Mouse (Mus musculus): ENCODE results near the gene Itpkc. TPM values are rescaled to one million over a fixed set of nuclear protein-coding genes. Genes with fewer than 3 reads are reported as not detected.

The Itpkc gene
- 4.4 and 5.2 TPM in 2 replicates for polyA plus RNA-seq (2015; fragmentation: Nextera tagmentation; extraction: Ambion mirVana)

DNA sequence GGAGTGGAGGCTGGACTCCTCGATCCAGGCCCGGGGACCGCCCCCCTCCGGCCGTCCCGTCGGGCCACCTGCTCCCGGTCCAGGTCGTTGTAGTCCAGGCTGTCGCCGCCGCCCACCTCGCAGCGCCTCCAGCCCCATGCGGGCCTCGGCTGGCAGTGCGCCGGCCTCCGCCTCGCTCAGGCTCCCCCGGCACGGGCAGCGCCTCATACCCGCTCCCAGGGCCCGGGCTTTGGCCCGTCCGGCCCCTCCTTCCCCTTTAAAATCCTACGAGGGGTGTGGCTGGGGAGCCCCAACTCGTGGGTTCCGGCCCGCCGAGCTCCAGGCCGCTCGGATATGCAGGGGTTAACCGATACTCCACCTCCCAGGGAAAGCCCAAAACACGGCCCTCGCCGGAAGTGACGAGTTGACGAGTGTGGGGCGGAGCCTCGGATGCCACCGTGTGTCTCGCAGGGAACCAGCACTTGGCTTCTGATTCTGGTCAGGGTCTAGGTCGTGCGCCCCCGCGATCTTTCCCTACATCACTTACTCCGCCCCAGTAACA lies at the start of gene Itpkc:
Gene Itpkc (minus strand): TSS at position 381 of the 541 bp plus-strand sequence.
- no peaks in the 10 kb centered on the region for H3K27me3 ChIP-seq
- WGBS = under 1% methylated on average over 49 of the region's 49 CpGs
- H3K4me1 ChIP-seq = peaks cover 56% of the 10 kb centered on the region
- peak within 1 kb of the TSS; percentile 80 for H3K9ac ChIP-seq
- H3K27ac ChIP-seq = peak within 1 kb of the TSS; percentile 92
- peak within 1 kb of the TSS; percentile 90 for H3K4me3 ChIP-seq (replicated peaks)
- no peaks in the 10 kb centered on the region for H3K9me3 ChIP-seq (replicated peaks)
- peak; percentile 76 for ATAC-seq (replicated peaks; ENCODE audit: low FRiP score)
- H3K36me3 ChIP-seq = no peaks in the 10 kb centered on the region
- H3K4me2 ChIP-seq = peak within 1 kb of the TSS; percentile 87

DNA sequence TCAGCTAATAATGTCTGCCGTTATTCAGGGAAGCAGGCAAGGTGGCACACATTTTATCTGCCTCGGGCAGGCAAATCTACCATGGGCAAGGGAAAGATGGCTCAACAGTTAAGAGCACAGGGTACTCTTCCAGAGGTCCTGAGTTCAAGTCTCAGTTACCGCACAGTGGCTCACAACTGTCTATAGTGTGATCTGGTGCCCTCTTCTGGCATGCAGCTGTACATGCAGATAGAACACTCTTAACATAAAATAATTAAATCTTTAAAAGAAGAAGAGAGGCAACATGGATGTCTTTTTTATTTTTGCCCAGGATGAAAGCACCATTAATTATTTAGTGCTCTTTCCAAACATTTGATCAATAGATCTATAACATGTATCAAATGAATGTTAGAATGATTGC lies 48.7 kb upstream of the Itpkc start:
- no peak for ATAC-seq (replicated peaks; ENCODE audit: low FRiP score)
- no peak overlapping the region for H3K4me2 ChIP-seq
- peaks cover 17% of the 10 kb centered on the region for H3K4me1 ChIP-seq
- no peaks in the 10 kb centered on the region for H3K9me3 ChIP-seq (replicated peaks)
- H3K27ac ChIP-seq = no peak overlapping the region
- H3K36me3 ChIP-seq = peaks cover 83% of the 10 kb centered on the region
- no peaks in the 10 kb centered on the region for H3K27me3 ChIP-seq
- 91% methylated on average over 3 of the region's 3 CpGs for WGBS
- no peak overlapping the region for H3K9ac ChIP-seq
- H3K4me3 ChIP-seq (replicated peaks) = no peak overlapping the region

DNA sequence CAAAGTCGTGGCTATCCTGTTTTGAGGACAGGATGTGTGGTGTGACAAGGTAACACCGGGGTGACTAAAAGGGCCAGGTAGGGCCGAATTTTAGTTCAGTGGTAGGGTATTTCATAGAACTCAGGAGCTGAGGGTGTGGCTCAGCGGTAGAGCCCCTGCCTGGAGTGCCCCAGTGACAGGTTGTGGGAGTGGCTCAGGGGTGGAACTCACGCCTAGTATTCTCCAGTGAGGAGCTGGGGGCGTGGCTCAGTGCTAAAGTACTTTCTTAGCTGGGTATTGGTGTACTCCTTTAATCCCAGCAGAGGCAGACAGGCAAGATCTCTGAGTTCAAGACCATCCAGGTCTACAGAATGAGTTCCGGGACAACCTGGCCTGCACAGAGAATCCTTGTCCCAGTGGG lies 47.6 kb upstream of the Itpkc start:
- H3K27me3 ChIP-seq = no peaks in the 10 kb centered on the region
- H3K36me3 ChIP-seq = peaks cover 86% of the 10 kb centered on the region
- H3K9me3 ChIP-seq (replicated peaks) = no peaks in the 10 kb centered on the region
- ATAC-seq (replicated peaks; ENCODE audit: low FRiP score) = peak; percentile 47; the same call in 1 of the 2 replicates
- no peak overlapping the region for H3K4me3 ChIP-seq (replicated peaks)
- peaks cover 7% of the 10 kb centered on the region; the same call in 1 of the 2 replicates for H3K4me1 ChIP-seq
- H3K9ac ChIP-seq = no peak overlapping the region
- WGBS = 64% methylated on average over 7 of the region's 7 CpGs
- H3K27ac ChIP-seq = no peak overlapping the region
- no peak overlapping the region for H3K4me2 ChIP-seq

DNA sequence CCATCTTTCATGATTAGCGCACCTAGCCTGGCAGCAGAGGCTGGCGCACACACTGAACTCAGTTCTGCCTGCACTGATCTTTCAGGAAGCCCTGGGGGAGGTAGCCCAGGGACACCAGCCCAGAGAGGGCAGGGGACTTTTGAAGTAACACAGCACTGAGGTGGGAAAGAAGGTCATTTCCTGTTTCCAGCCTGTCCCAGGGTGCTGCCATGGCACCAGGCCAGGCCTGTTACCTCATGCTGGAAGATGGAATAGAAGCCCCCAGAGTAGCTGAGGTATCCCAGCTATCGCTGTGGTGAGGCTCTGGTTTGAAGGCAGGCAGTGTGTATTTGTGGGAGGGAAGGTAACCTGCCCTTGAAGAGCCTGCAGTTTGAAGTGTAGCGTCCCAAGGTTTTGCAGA lies 46.5 kb upstream of the Itpkc start:
- no peak overlapping the region for H3K9ac ChIP-seq
- H3K9me3 ChIP-seq (replicated peaks) = no peaks in the 10 kb centered on the region
- no peak overlapping the region for H3K4me3 ChIP-seq (replicated peaks)
- 84% methylated on average over 4 of the region's 4 CpGs for WGBS
- ATAC-seq (replicated peaks; ENCODE audit: low FRiP score) = no peak
- H3K27ac ChIP-seq = no peak overlapping the region
- H3K27me3 ChIP-seq = no peaks in the 10 kb centered on the region
- no peaks in the 10 kb centered on the region for H3K4me1 ChIP-seq
- H3K36me3 ChIP-seq = peaks cover 87% of the 10 kb centered on the region
- no peak overlapping the region for H3K4me2 ChIP-seq

DNA sequence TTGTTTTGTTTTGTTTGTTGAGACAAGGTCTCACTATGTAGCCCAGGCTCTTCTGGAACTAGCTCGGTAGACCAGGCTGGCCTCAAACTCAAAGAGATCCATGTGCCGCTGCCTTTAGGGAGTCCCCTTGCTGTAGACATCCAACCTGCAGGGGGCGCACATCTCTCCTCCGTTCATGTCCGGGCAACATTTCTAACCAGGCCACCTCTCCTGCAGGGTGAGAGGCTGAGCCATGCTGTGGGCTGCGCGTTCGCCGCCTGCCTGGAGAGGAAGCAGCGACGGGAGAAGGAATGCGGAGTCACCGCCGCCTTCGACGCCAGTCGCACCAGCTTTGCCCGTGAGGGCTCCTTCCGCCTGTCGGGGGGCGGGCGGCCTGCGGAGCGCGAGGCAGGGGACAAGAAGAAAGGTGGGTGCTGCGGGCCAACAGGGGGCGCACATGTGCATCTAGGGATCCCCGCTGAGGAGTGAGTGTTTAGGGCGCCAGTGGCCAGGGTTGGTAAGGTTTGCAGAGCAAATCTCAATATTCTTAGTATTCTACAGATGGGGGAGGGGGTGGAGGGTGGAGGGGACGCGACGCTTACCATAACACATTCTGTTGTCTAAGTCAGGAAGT lies 45.4 kb upstream of the Itpkc start:
- no peak for ATAC-seq (replicated peaks; ENCODE audit: low FRiP score)
- Histone ChIP-seq H3K4me3 (replicated peaks) (no peak overlapping the region), H3K27me3 (no peaks in the 10 kb centered on the region), H3K27ac (no peak overlapping the region), H3K4me1 (no peaks in the 10 kb centered on the region), H3K9ac (no peak overlapping the region), H3K9me3 (replicated peaks) (no peaks in the 10 kb centered on the region), H3K4me2 (peak overlapping the region; percentile 36; the same call in 1 of the 2 replicates), H3K36me3 (peaks cover 88% of the 10 kb centered on the region)
- 56% methylated on average over 32 of the region's 32 CpGs for WGBS

DNA sequence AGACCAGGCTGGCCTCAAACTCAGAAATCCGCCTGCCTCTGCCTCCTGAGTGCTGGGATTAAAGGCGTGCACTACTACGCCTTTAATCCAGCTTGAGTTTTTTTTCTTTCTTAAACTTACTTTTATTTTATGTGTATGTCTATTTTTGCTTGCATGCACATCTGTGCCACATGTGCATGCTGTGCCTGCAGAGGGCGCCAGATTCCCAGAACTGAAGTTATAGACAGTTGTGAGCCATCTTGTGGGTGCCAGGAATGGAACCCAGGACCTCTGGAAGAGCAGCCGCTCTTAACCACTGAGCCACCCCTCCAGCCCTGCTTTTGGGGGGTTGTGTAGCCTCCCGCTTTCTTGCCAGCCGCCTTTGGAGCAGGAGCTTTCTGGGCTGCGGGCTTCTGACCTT lies 43.0 kb upstream of the Itpkc start:
- 88% methylated on average over 8 of the region's 8 CpGs for WGBS
- H3K27ac ChIP-seq = no peak overlapping the region
- H3K27me3 ChIP-seq = no peaks in the 10 kb centered on the region
- H3K9ac ChIP-seq = no peak overlapping the region
- H3K36me3 ChIP-seq = peaks cover 84% of the 10 kb centered on the region
- H3K9me3 ChIP-seq (replicated peaks) = no peaks in the 10 kb centered on the region
- ATAC-seq (replicated peaks; ENCODE audit: low FRiP score) = no peak
- no peaks in the 10 kb centered on the region for H3K4me1 ChIP-seq
- H3K4me3 ChIP-seq (replicated peaks) = no peak overlapping the region
- H3K4me2 ChIP-seq = no peak overlapping the region

DNA sequence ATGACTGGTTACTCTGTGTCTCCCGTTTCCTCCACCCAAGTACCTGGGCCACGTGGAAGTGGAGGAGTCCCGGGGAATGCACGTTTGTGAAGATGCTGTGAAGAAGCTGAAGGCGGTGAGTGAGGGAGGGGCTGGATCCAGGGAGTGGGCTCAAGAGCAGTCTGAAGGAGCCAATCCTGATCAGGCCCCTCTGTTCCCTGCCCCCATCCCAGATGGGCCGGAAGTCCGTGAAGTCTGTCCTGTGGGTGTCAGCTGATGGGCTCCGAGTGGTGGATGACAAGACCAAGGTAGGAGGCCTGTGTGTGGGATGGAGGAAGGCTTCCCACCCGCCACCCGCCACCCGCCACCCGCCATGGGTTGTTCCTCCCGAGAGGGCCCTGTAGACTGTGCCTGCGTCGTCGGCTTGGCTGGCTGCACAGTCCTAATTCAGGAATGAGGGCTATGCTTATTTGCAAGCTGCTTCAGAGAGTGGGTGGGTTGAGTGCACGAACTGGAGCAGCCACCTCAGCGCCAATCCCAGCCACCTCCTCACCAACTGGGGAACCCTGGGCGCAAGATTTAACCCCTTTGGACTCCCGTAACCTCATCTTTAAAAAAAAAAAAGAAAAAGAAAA lies 38.2 kb upstream of the Itpkc start:
- H3K9me3 ChIP-seq (replicated peaks) = no peaks in the 10 kb centered on the region
- no peaks in the 10 kb centered on the region for H3K27me3 ChIP-seq
- H3K4me1 ChIP-seq = 0 out of 2 replicates have a peak, but pooled peaks cover 4% of the 10 kb centered on the region
- H3K27ac ChIP-seq = no peak overlapping the region
- no peak overlapping the region for H3K9ac ChIP-seq
- peak; percentile 23; the same call in 1 of the 2 replicates for ATAC-seq (replicated peaks; ENCODE audit: low FRiP score)
- H3K36me3 ChIP-seq = peaks cover 82% of the 10 kb centered on the region
- no peak overlapping the region for H3K4me3 ChIP-seq (replicated peaks)
- 73% methylated on average over 20 of the region's 20 CpGs for WGBS
- H3K4me2 ChIP-seq = no peak overlapping the region

DNA sequence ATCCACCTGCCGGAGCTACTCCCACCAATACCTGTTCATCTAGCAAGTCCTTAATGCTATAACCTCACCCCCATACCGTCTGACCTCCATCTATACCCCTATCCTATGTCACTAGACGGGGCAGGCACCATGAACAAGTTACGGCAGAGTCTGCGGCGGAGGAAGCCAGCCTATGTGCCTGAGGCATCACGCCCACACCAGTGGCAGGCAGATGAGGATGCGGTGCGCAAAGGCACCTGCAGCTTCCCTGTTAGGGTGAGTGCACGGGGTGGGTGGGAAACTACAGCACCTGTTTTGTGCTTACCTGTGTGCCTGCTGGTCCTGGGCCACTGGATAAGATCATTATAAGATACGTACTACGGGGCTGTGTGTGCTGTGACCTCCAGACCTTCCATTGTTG lies 36.3 kb upstream of the Itpkc start:
- ATAC-seq (replicated peaks; ENCODE audit: low FRiP score) = no peak
- Histone ChIP-seq H3K4me3 (replicated peaks) (no peak overlapping the region), H3K9ac (no peak overlapping the region), H3K4me1 (peaks cover 16% of the 10 kb centered on the region), H3K4me2 (no peak overlapping the region), H3K27me3 (no peaks in the 10 kb centered on the region), H3K36me3 (peaks cover 65% of the 10 kb centered on the region), H3K27ac (no peak overlapping the region), H3K9me3 (replicated peaks) (no peaks in the 10 kb centered on the region)
- 90% methylated on average over 12 of the region's 12 CpGs for WGBS

DNA sequence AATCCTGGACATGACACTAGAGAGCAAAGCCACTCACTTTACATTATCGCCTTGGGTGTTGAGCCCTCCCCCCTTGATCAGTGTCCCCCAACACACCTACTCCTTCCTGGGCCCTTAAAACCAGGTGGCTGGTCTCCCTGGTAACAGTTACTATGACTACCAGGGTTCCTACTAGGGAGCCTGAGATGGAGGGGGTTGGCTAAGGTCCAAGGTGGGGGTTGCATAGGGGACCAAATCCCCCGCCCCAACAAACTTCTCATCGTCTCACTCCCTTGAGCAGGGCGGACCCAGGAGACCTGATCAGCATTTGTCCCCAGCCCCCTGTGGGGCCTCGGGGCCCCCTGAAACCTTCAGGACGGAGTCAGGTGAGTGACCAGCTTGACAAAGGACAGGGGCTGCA lies 33.4 kb upstream of the Itpkc start:
- Histone ChIP-seq H3K27me3 (no peaks in the 10 kb centered on the region), H3K36me3 (peaks cover 40% of the 10 kb centered on the region), H3K9ac (no peak overlapping the region), H3K4me3 (replicated peaks) (no peak overlapping the region), H3K4me2 (no peak overlapping the region), H3K4me1 (peaks cover 37% of the 10 kb centered on the region), H3K27ac (no peak overlapping the region), H3K9me3 (replicated peaks) (no peaks in the 10 kb centered on the region)
- no peak for ATAC-seq (replicated peaks; ENCODE audit: low FRiP score)
- WGBS = 75% methylated on average over 6 of the region's 6 CpGs

DNA sequence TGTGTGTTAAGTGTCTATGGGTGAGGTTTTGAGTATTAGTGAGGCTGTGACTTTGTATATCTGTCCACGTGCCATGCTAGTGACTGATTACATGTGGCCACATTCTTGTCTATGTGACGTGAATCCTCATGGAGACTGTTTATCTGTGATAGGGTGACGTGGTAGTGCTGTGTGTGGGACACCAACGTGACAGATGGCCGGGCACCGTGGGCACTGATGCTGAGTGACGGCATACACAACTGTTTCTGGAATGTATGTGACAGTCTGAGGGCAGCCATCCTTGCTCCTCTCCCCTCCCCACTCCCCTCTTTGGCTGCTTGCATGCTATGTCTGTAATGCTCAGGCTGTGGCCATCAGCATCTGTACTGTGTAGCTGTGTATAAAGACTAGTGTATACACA lies 32.4 kb upstream of the Itpkc start:
- no peak overlapping the region for H3K27ac ChIP-seq
- peaks cover 39% of the 10 kb centered on the region for H3K4me1 ChIP-seq
- no peak overlapping the region for H3K4me2 ChIP-seq
- H3K36me3 ChIP-seq = peaks cover 32% of the 10 kb centered on the region
- ATAC-seq (replicated peaks; ENCODE audit: low FRiP score) = no peak
- WGBS = 73% methylated on average over 7 of the region's 7 CpGs
- H3K9me3 ChIP-seq (replicated peaks) = no peaks in the 10 kb centered on the region
- no peak overlapping the region for H3K9ac ChIP-seq
- H3K4me3 ChIP-seq (replicated peaks) = no peak overlapping the region
- H3K27me3 ChIP-seq = no peaks in the 10 kb centered on the region

DNA sequence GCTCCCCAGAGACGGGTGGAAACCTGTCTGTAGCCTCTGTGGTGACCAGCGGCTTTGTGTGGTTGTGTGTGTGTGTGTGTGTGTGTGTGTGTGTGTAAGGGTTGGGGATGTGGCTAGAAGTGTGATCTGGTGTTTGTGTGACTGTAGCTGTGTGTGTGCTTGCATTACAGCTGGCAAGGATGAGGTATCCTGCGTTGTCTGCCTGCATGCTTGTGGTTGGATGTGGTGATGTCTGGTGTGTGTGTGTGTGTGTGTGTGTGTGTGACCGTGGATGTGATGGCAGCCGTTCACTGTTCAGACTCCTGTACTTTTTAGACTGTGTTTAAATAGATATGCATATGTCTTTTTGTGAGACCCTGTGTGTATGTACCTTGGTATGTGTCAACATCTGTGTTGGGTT lies 31.3 kb upstream of the Itpkc start:
- peak overlapping the region; percentile 79 for H3K9ac ChIP-seq
- peaks cover 26% of the 10 kb centered on the region for H3K36me3 ChIP-seq
- H3K27ac ChIP-seq = 0 out of 2 replicates have a peak overlapping the region, but pooled peaks have one; percentile 67
- H3K4me3 ChIP-seq (replicated peaks) = peak overlapping the region; percentile 84
- peaks cover 39% of the 10 kb centered on the region for H3K4me1 ChIP-seq
- no peaks in the 10 kb centered on the region for H3K9me3 ChIP-seq (replicated peaks)
- no peaks in the 10 kb centered on the region for H3K27me3 ChIP-seq
- 40% methylated on average over 5 of the region's 5 CpGs for WGBS
- H3K4me2 ChIP-seq = peak overlapping the region; percentile 92
- ATAC-seq (replicated peaks; ENCODE audit: low FRiP score) = 0 out of 2 replicates have a peak, but pooled peaks have one; percentile 0

DNA sequence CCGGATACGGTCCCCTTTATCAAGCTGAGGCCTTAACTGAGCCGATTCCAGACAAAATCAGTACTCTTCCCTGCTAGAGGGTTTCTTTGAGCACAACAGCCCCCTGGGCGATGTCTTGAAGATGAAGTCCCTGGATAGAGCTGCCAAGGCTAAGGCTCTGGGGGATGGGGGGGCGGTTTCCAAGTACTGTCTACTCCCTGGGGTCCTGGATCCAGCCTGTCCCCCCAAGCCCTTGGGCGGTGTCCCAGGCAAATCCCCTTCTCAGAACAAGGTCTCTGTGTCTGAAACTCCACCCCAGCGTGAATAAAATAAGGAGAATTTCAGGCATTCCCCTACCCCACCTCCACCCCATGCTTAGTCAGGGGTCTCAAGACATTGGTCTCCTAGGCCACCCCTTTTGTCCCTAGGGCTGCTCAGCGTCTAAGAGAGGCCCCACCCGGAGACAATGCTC lies 30.8 kb upstream of the Itpkc start:
- Histone ChIP-seq H3K27ac (peak overlapping the region; percentile 67), H3K4me2 (peak overlapping the region; percentile 92), H3K4me3 (replicated peaks) (peak overlapping the region; percentile 84), H3K27me3 (no peaks in the 10 kb centered on the region), H3K9ac (peak overlapping the region; percentile 79), H3K4me1 (peaks cover 39% of the 10 kb centered on the region), H3K36me3 (peaks cover 23% of the 10 kb centered on the region), H3K9me3 (replicated peaks) (no peaks in the 10 kb centered on the region)
- 7% methylated on average over 9 of the region's 9 CpGs for WGBS
- 0 out of 2 replicates have a peak, but pooled peaks have one; percentile 7 for ATAC-seq (replicated peaks; ENCODE audit: low FRiP score)
